Mouse (Mus musculus) large intestine, adult 2 months (tissue): Measurements from ENCODE around the gene Trip13. TPM values are rescaled to one million over a fixed set of nuclear protein-coding genes. Genes with fewer than 3 reads are reported as not detected.

Source experiments
- DNase-seq: peaks from one replicate; pipeline ENCODE4 v3.0.0-alpha.2; 2012; ENCODE audit warnings: low read depth, low spot score
- WGBS: fragments of 180-500 bp; shearing (Covaris S2); methylation state at CpG from one replicate; pipeline ENCODE4 v1.1.7; 2018; 5-methylcytosine and 5-hydroxymethylcytosine counted together
- polyA plus RNA-seq: library from polyadenylated mRNA; depleted of rRNA; stranded (reverse); fragments of >200 nt; gene quantifications from 2 replicates; pipeline ENCODE4 v1.2.3, GENCODE M21; 2012; rRNA removed

Trip13 gene
- polyA plus RNA-seq, 1 experiment = 2.9 TPM

- 53% methylated on average over 6 of the region's 6 CpGs for WGBS
- no peak for DNase-seq
Observed at GRCm38 (mm10) chr13:73892493-73893178, 44.9 kb downstream of the Trip13 start.

GRCm38 (mm10) chr13:73887415-73887874 lies 50.1 kb downstream of the Trip13 start:
- DNase-seq = no peak
- WGBS = 66% methylated on average over 4 of the region's 4 CpGs

- 75% methylated on average over 5 of the region's 5 CpGs for WGBS
- no peak for DNase-seq
Observed at GRCm38 (mm10) chr13:73886601-73887000, 51.0 kb downstream of the Trip13 start.

- WGBS = 48% methylated on average over 4 of the region's 4 CpGs
- no peak for DNase-seq
Observed at GRCm38 (mm10) chr13:73886066-73886465, 51.5 kb downstream of the Trip13 start.

- DNase-seq = no peak
- 59% methylated on average over 4 of the region's 4 CpGs for WGBS
Observed at GRCm38 (mm10) chr13:73885656-73886055, 51.9 kb downstream of the Trip13 start.

- WGBS = 31% methylated on average over 8 of the region's 8 CpGs
- DNase-seq = no peak
Observed at GRCm38 (mm10) chr13:73881347-73881746, 56.2 kb downstream of the Trip13 start.

GRCm38 (mm10) chr13:73879824-73880223 lies 57.8 kb downstream of the Trip13 start:
- WGBS = 84% methylated on average over 5 of the region's 5 CpGs
- no peak for DNase-seq

- no peak for DNase-seq
- 73% methylated on average over 2 of the region's 2 CpGs for WGBS
Observed at GRCm38 (mm10) chr13:73872159-73872558, 65.4 kb downstream of the Trip13 start.

Other genes with a start within 250 kb of the Trip13 start
- 278 and 763 TPM in 2 replicates for gene Slc6a19, start 232.9 kb downstream of the Trip13 start, polyA plus RNA-seq
- 74.3 and 141 TPM in 2 replicates for gene Slc12a7, start 204.7 kb downstream of the Trip13 start, polyA plus RNA-seq
- 14.6 and 17.4 TPM in 2 replicates for gene Nkd2, start 90.2 kb downstream of the Trip13 start, polyA plus RNA-seq
- gene Brd9, start within 50 bp of the Trip13 start, polyA plus RNA-seq = 31.3 and 33.8 TPM in 2 replicates
- not detected in 2 replicates for gene Zdhhc11, start 26.1 kb upstream of the Trip13 start, polyA plus RNA-seq
- gene Tppp, start 71.6 kb upstream of the Trip13 start, polyA plus RNA-seq = 16.1 and 20.9 TPM in 2 replicates
- 2.8 and 2.9 TPM in 2 replicates for gene Cep72, start 124.5 kb upstream of the Trip13 start, polyA plus RNA-seq
- gene Slc9a3, start 183.7 kb upstream of the Trip13 start, polyA plus RNA-seq = 17.0 and 89.2 TPM in 2 replicates